Mouse (Mus musculus) limb, embryonic 10.5 days (tissue): ENCODE measurements around the gene Calm5. TPM values are rescaled to one million over a fixed set of nuclear protein-coding genes. Genes with fewer than 3 reads are reported as not detected.
"Not testable (repeated sequence)": the region's sequence is repeated elsewhere in the genome, so short reads cannot be mapped to it uniquely, and the experiment has no call there.

Experiments used
- DNase-seq: peaks from one replicate; pipeline ENCODE4 v3.0.0-alpha.2; 2017; ENCODE audit warnings: low spot score
- H3K27ac ChIP-seq: fragments of 300-500 bp; sonication (generic); 2 replicates; pipeline ENCODE4 v1.5.1; 2016; ENCODE audit warnings: mild to moderate bottlenecking
- H3K27me3 ChIP-seq: fragments of 300-500 bp; sonication (generic); 2 replicates; pipeline ENCODE4 v1.6.1; 2016; ENCODE audit warnings: low read depth, mild to moderate bottlenecking; ENCODE audit not compliant: poor library complexity, severe bottlenecking
- H3K36me3 ChIP-seq: fragments of 300-500 bp; sonication (generic); 2 replicates; pipeline ENCODE4 v1.6.1; 2016; ENCODE audit warnings: mild to moderate bottlenecking, moderate library complexity
- H3K4me1 ChIP-seq: fragments of 300-500 bp; sonication (generic); 2 replicates; pipeline ENCODE4 v1.6.1; 2016
- H3K4me3 ChIP-seq: fragments of 300-500 bp; sonication (generic); 2 replicates; pipeline ENCODE4 v1.5.1; 2016; ENCODE audit warnings: mild to moderate bottlenecking, moderate library complexity
- H3K9me3 ChIP-seq: fragments of 300-500 bp; sonication (generic); replicated peaks from 2 replicates; pipeline ENCODE4 v1.6.1; 2016; ENCODE audit warnings: mild to moderate bottlenecking
- whole genome bisulfite sequencing: fragments of 180-500 bp; shearing (Covaris S2); methylation state at CpG from one replicate; pipeline ENCODE4 v1.1.7; 2016; 5-methylcytosine and 5-hydroxymethylcytosine counted together
- polyA plus RNA-seq: library from polyadenylated mRNA; unstranded; fragments of >200 nt; fragmentation: Nextera tagmentation; extraction: Ambion mirVana; gene quantifications from 2 replicates; pipeline ENCODE4 v1.2.1, GENCODE M21; 2016

The Calm5 gene
- polyA plus RNA-seq, 1 experiment from 2014 or later: not detected

- DNase-seq, H3K27me3 ChIP-seq, H3K4me3 ChIP-seq, H3K27ac ChIP-seq, H3K9me3 ChIP-seq: not testable (repeated sequence)
- WGBS: 94% methylated on average over 5 of the region's 5 CpGs
- Histone ChIP-seq H3K4me1 (peaks cover 12% of the 10 kb centered on the region), H3K36me3 (peaks cover 53% of the 10 kb centered on the region)
Measured at GRCm38 (mm10) chr13:3898202-3898601, 44.2 kb downstream of the Calm5 start.

- H3K36me3 ChIP-seq: peaks cover 57% of the 10 kb centered on the region
- WGBS: 94% methylated on average over 9 of the region's 9 CpGs
- no peaks in the 10 kb centered on the region for H3K27me3 ChIP-seq
- DNase-seq: no peak
- H3K9me3 ChIP-seq: no peaks in the 10 kb centered on the region
- H3K4me3 ChIP-seq: no peak overlapping the region
- no peak overlapping the region for H3K27ac ChIP-seq
- H3K4me1 ChIP-seq: peaks cover 4% of the 10 kb centered on the region; the same call in 1 of the 2 replicates
Measured at GRCm38 (mm10) chr13:3899301-3899700, 45.3 kb downstream of the Calm5 start.

Other genes starting within 250 kb of the Calm5 start
- gene Fam208b, start 243.1 kb upstream of the Calm5 start, polyA plus RNA-seq: 23.7 and 25.8 TPM in 2 replicates
- gene Asb13, start 220.1 kb upstream of the Calm5 start, polyA plus RNA-seq: 14.9 and 16.1 TPM in 2 replicates
- not detected in 2 replicates for gene Calml3, start 49.9 kb upstream of the Calm5 start, polyA plus RNA-seq
- not detected in 2 replicates for gene Calm4, start 16.4 kb upstream of the Calm5 start, polyA plus RNA-seq
- 70.6 and 101 TPM in 2 replicates for gene Net1, start 64.0 kb downstream of the Calm5 start, polyA plus RNA-seq
- gene Tubal3, start 64.1 kb downstream of the Calm5 start, polyA plus RNA-seq: not detected in 2 replicates
- gene Ucn3, start 91.2 kb downstream of the Calm5 start, polyA plus RNA-seq: 0.09 TPM in 1 of 2 replicates, not detected in the other
- gene Akr1c14, start 194.8 kb downstream of the Calm5 start, polyA plus RNA-seq: 0.18 TPM in 2 replicates